Mouse (Mus musculus) lung, postnatal 25 days (tissue): Measurements from ENCODE around the gene Zfp775.

Experiments used
- DNase-seq: peaks from one replicate; pipeline ENCODE4 v3.0.0; 2022; ENCODE audit warnings: low spot score

Zfp775 gene

DNA sequence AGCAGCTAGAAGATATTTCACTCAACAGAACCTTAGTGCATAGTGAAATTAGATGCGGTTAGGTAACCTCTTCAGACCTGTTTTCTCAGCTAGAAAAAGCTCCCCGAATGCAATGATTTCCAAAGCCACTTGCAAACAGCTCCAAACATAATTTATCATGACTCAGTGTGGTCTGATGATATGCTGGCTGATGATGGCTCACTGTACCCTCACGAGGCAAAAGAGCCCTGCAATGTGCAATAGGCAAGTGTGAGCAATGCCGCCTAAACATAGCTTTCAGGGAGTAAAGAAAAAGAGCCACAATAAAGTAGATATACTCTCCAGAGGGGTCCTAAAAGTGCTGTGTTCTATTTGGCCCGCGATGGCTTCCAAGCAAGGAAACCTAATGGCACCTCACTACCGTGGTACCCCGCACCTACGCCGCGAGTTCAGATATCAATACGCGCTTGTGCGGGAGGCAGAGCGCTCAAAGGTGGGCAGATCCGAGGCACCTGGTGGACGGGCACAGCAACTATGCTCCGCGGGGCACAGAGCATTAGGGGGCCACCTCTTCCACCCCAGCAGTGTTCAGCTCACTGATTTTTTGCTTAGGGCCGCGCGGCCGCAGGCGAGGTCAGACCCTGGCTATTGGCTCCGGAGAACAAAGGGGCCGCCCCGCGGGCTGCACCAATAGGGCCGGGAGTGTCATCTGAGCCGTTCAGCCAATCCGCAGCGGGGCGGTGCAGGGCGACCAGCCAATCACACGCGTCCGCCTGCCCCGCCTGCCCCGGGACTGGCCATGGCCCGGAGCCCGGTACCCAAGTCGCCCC, at the start of gene Zfp775:
Gene Zfp775 (plus strand): TSS at position 793 of the 809 bp plus-strand sequence.
- DNase-seq: peak; percentile 97

DNA sequence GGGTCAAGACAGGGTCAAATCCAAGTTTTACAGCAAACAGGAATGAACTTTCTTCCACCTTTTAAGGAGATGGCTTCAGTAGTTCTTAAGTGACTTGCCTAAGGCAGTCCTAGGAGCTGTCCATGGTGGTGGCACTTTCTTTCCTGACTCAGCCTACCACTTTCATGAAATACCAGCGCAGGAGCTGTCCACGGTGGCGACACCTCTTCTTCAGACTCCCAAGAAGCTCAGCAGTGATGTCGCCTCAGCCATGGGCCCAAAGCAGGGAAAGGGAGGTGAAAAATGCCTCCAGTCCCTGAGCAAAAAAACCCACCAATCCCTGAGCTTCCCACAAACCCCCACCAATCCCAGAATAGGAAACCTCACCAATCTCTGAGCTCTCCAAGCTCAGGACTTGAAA, 48.9 kb upstream of the Zfp775 start:
- peak; percentile 38 for DNase-seq

GRCm38 (mm10) chr6:48553819-48554218, 48.0 kb upstream of the Zfp775 start:
- DNase-seq: no peak

GRCm38 (mm10) chr6:48554280-48555103, 47.4 kb upstream of the Zfp775 start, which contains the start of gene Lrrc61:
TSS of gene Lrrc61 (plus strand) at chr6:48554796.
- peak; percentile 97 for DNase-seq

GRCm38 (mm10) chr6:48555104-48555890, 46.6 kb upstream of the Zfp775 start:
- peak; percentile 89 for DNase-seq

- DNase-seq: no peak
These were observed 45.9 kb upstream of the Zfp775 start for GRCm38 (mm10) chr6:48555956-48556355.

GRCm38 (mm10) chr6:48565693-48566310, 36.1 kb upstream of the Zfp775 start:
- DNase-seq: no peak

GRCm38 (mm10) chr6:48566312-48566711, 35.6 kb upstream of the Zfp775 start:
- DNase-seq: peak; percentile 31

- no peak for DNase-seq
These were observed 33.6 kb upstream of the Zfp775 start for GRCm38 (mm10) chr6:48568036-48568984.

DNA sequence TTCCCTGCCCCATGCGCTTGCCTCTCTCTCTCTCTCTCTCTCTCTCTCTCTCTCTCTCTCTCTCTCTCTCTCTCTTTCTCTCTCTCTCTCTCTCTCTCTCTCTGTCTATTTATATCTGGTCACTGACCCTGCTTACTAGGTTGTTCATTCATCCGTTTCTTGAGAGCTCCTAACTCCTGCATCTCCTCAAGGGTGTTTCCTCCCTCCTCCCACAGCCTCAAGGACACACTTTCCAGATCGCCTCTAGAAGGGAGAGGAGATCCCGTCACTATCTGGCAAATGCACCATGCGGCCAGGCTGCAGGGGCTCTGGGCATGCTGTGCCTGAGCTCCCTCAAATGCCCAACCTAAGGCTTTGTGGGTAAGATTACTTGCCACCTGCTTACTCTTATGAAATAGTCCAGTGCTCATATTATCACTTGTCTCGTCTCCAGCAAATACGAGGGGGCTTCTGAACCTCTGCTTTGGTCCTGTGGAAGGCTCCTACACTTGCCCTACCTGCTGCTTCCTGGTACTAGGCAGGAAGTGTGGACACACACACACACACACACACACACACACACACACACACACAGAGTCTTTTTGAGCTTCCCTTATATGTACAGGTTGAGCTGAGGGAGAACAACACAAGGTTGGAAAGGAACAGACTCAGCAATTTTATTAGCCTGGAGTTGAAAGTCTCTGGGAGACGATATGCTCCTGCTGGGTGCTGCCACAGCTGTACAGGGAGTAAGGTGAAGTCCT, 32.6 kb upstream of the Zfp775 start:
- no peak for DNase-seq

DNA sequence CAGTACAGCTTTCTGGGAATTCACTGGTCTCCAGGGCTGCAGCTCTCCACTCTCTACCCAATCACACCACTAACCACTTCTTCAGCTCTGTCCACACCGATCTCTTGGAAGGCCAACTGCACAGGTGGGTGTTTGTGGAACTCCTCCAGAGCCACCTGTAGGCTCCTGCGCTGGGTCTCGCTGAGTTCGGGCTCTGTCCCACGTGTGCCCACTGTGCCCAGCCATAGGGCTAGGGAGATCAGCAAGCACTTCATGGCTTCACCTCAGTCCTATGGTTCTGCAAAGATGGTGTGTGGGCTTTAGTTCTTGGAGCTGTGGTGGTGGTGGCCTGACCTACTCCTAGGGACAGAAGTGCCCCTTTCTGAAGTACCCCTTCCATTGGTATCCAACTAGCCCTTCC, 29.8 kb upstream of the Zfp775 start:
- no peak for DNase-seq

DNA sequence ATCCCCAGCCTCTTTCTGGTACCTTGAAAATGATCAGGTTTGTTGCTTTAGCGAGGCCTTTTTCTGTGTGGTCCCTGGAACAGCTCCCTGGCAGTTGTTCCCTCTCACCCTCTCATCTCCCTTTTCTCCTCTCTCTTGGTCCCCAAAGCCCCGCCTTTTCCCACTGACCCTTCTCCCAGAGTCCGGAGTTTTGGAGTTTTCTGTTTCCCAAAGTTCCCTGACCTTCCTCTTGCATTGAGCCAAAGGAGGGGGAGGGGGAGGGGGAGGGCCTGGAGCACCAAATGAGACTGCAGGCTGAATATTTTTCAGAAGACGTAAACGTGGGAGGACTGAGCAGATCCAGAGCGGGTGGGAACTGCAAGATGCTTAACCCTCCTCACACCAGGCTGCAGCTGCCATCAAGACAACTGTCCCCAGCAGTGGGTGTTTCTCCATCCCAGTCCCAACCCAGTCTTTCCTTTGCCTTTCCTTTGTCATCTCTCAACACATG, 29.2 kb upstream of the Zfp775 start, which contains the start of gene Rarres2:
Gene Rarres2 (minus strand): TSS at position 218 of the 490 bp plus-strand sequence.
- peak; percentile 64 for DNase-seq

GRCm38 (mm10) chr6:48573280-48573679, 28.6 kb upstream of the Zfp775 start:
- no peak for DNase-seq

- no peak for DNase-seq
These were observed 27.9 kb upstream of the Zfp775 start for GRCm38 (mm10) chr6:48573981-48574380.

- no peak for DNase-seq
These were observed 23.1 kb upstream of the Zfp775 start for GRCm38 (mm10) chr6:48578736-48579135.

DNA sequence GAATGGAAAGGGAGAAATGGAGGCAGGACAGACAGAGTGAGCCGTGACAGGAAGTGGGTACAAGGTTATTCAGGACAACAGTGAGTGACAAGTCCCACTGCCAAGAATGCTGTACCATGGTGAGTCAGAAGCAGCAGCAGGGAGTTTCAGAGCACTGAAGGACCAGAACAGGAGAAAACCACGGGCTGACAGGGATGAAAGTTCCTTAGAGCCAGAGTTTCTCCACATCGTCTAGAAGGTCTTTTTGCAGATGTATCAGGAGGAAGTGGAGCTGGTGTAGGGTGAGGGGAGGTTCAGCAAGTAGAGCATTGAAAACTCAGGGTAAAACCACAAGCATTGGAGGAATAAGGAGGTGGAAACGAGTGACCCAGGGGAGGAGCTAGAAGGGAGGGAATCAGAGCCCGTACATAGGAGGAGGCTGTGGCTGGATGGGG, 22.6 kb upstream of the Zfp775 start:
- DNase-seq: peak; percentile 55

DNA sequence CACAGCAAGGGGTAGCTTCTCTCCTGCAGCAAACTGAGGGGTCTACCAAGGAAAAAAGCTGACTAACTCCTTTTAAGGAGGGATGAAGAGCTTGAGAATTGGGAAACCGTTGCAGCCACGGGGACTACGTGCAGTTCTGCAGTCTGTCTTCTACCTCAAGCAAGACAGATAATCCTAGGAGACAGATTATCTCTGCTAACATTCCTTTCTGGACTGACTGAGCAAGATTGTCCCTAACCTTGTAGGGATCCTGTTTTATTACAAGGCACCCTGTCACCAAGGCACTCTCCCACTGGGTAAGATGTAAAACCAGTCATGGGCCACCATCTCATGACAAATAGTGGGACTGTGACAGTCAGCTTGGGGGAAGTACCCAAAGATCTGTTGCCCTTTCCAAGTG, 20.6 kb upstream of the Zfp775 start:
- no peak for DNase-seq

- DNase-seq: peak; percentile 48
These were observed 19.8 kb upstream of the Zfp775 start for GRCm38 (mm10) chr6:48582037-48582436.

DNA sequence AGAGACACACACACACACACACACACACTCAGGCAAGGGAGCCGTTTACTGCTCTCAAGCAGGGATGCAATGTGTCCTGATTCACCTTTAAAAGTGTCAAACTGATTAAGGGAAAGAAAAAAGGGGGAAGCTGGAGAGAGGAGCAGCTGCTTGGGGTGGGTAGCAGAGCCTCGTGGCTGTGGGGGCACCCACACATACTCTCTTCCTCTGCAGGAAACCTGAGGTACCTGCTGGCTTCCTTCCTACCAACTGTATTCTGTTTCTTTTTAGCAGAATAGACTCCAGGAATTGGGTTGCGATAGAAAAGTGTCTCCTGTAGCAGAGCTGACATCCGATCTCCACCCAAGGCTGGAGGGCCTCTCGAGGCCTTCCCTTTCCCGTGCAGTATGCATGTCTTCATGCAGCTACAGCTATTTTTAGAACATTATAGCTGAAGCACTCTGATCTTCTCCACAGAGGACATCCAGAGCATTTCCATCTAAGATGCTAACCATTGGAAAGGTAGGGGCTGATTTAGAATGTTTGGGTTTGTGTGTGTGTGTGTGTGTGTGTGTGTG, 12.6 kb upstream of the Zfp775 start, which contains the start of gene Gm45021:
Gene Gm45021 (plus strand): TSS at position 417 of the 557 bp plus-strand sequence.
- no peak for DNase-seq
